Mouse (Mus musculus): ENCODE results near the gene Gprc5d.

The Gprc5d gene

GRCm38 (mm10) chr6:135068221-135068620, 49.9 kb downstream of the Gprc5d start:
- H3K36me3 ChIP-seq (ENCODE audit: control insufficient read depth, insufficient read depth, low read length, poor library complexity, severe bottlenecking) = no peaks in the 10 kb centered on the region
- no peak for DNase-seq (ENCODE audit: low read depth, low spot score)
- no peaks in the 10 kb centered on the region for H3K27me3 ChIP-seq (ENCODE audit: control insufficient read depth, insufficient read depth, low read length, poor library complexity, severe bottlenecking)

DNA sequence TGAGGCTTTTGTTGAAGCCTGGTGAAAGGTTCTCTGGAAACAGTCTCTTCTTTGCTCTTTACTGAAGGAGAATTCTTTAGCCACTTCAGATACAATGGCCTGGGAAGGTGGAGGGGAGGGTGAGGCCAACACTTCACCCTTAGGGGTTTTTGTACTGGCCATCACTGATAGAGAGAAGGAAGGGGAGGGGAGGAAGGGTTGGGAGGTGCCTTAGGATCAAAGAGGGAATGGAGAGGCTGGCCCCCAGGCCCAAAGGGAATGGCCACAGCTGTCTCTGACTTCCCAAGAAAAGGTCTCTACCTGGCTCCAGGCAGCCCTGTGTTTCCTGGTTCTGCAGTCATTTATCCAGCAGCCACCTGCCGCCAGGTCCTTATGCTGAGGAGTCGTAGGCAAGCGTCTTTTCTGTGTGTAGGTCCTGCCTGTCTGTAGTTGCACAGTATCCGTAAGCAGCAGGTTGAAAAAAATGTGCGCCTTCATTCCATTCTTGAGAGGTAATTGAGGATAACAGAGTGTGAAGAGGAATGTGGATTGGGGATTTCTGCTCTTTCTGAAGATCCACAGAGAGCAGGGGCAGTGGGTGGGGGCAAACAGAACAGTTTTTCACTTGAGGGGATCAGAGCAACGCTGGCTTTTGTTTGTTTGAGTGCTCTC, 51.2 kb downstream of the Gprc5d start:
- Histone ChIP-seq H3K27me3 (ENCODE audit: control insufficient read depth, insufficient read depth, low read length, poor library complexity, severe bottlenecking) (no peaks in the 10 kb centered on the region), H3K36me3 (ENCODE audit: control insufficient read depth, insufficient read depth, low read length, poor library complexity, severe bottlenecking) (no peaks in the 10 kb centered on the region)
- DNase-seq (ENCODE audit: low read depth, low spot score) = no peak

DNA sequence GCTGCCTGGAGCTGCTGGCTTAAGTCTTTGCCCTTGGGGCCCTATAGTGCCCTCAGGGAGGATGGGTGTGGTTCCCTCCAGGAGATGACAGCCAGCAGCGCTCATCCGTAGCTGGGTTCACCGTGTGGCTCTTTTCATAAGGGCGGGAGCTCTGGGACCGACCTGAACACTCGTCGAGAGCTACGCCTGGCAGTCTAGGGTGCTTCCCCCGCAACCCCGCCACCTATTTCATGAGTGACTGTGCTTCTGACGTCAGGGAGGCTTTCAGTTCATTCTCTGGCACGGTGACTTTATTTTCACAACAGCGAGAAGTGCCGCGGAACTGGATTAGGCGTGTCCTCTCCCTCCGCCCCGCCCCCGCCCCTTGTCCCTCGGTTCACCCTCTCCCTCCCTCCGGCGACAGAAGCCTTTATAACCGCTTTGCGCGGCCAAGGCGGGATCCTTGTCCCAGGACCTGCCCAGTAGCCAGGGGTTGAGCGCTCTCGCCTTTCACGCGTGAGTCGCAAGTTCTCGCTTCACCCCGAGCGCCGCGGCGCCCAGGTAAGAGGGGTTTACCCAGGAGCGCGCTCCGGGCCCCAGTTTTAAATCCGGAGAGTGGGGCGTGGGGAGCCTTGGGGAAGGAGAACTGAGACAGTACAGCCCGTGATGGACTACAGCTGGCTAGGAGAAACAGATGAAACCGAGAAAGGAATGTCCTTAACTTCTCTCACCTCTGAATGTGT, 52.7 kb downstream of the Gprc5d start, which contains the start of gene Gprc5a:
TSS of gene Gprc5a (plus strand) at position 416 of the 722 bp plus-strand sequence.
- DNase-seq (ENCODE audit: low read depth, low spot score) = peak; percentile 86
- H3K27me3 ChIP-seq (ENCODE audit: control insufficient read depth, insufficient read depth, low read length, poor library complexity, severe bottlenecking) = no peaks in the 10 kb centered on the region

DNA sequence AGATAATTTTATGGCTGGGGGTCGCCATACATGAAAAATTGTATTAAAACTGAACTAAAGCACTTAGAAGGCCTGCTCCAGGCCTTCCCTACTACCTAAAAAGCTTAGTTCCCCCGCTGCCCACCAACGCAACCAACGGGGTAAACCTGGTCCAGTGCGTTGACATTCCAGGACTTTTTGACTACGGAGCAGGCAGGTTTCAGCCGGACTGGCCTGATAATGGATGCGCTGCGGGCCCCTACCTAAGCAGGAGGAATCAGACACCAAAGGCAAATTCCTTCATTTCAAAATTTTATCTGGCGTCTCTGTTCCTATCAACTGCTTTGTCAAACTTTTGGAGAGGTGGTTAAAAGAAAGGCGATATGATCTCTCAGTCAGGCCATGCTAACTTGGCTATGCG, 53.5 kb downstream of the Gprc5d start:
- Histone ChIP-seq H3K27me3 (ENCODE audit: control insufficient read depth, insufficient read depth, low read length, poor library complexity, severe bottlenecking) (no peaks in the 10 kb centered on the region), H3K36me3 (ENCODE audit: control insufficient read depth, insufficient read depth, low read length, poor library complexity, severe bottlenecking) (no peaks in the 10 kb centered on the region)
- DNase-seq (ENCODE audit: low read depth, low spot score) = no peak

More for the DNA sequence above, 52.7 kb downstream of the Gprc5d start, which contains the start of gene Gprc5a:
- no peaks in the 10 kb centered on the region for H3K36me3 ChIP-seq (ENCODE audit: control insufficient read depth, insufficient read depth, low read length, poor library complexity, severe bottlenecking)

DNA sequence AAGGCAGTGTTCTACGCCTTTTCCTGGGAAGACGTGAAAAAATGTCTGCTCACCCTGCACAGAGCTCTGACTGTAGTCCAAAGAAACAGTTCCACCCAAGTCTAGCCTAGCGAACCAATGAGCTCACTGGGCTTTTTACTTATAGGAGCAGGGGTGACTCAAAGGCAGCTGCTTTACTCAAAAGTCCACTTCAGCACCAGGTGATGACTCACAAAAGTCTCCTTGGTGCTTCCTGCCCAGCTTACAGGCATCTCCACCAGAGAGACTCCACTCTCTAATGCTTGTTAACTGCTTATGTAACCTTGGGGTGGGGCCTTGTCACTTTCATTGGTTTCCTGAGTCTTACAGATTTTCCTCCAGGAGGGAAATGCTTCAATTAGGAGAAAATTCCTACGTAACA, 57.4 kb downstream of the Gprc5d start:
- Histone ChIP-seq H3K36me3 (ENCODE audit: control insufficient read depth, insufficient read depth, low read length, poor library complexity, severe bottlenecking) (no peaks in the 10 kb centered on the region), H3K27me3 (ENCODE audit: control insufficient read depth, insufficient read depth, low read length, poor library complexity, severe bottlenecking) (no peaks in the 10 kb centered on the region)
- no peak for DNase-seq (ENCODE audit: low read depth, low spot score)

All from splenic B cell, adult 2 months (primary cell).